Mouse (Mus musculus) hindbrain, embryonic 10.5 days (tissue): ENCODE results near the gene Hoxa6. TPM values are rescaled to one million over a fixed set of nuclear protein-coding genes. Genes with fewer than 3 reads are reported as not detected.

ENCODE experiments used
- DNase-seq: peaks from one replicate; pipeline ENCODE4 v3.0.0-alpha.2; 2017; ENCODE audit warnings: low spot score
- H3K27ac ChIP-seq: fragments of 300-500 bp; sonication (generic); 2 replicates; pipeline ENCODE4 v1.5.1; 2016; ENCODE audit warnings: mild to moderate bottlenecking, moderate library complexity
- H3K27me3 ChIP-seq: fragments of 300-500 bp; sonication (generic); 2 replicates; pipeline ENCODE4 v1.6.1; 2016; ENCODE audit warnings: mild to moderate bottlenecking; ENCODE audit not compliant: poor library complexity, insufficient read depth, severe bottlenecking
- H3K36me3 ChIP-seq: fragments of 300-500 bp; sonication (generic); 2 replicates; pipeline ENCODE4 v1.6.1; 2016; ENCODE audit warnings: mild to moderate bottlenecking, moderate library complexity
- H3K4me1 ChIP-seq: fragments of 300-500 bp; sonication (generic); replicated peaks from 2 replicates; pipeline ENCODE4 v1.6.1; 2016; ENCODE audit warnings: mild to moderate bottlenecking
- H3K4me3 ChIP-seq: fragments of 300-500 bp; sonication (generic); 2 replicates; pipeline ENCODE4 v1.5.1; 2016; ENCODE audit warnings: mild to moderate bottlenecking, moderate library complexity
- H3K9me3 ChIP-seq: fragments of 300-500 bp; sonication (generic); 2 replicates; pipeline ENCODE4 v1.6.1; 2016; ENCODE audit warnings: mild to moderate bottlenecking, moderate library complexity
- WGBS: fragments of 180-500 bp; shearing (Covaris S2); methylation state at CpG from one replicate; pipeline ENCODE4 v1.1.7; 2016; 5-methylcytosine and 5-hydroxymethylcytosine counted together
- polyA plus RNA-seq: library from polyadenylated mRNA; unstranded; fragments of >200 nt; fragmentation: Nextera tagmentation; extraction: Ambion mirVana; gene quantifications from 2 replicates; pipeline ENCODE4 v1.2.1, GENCODE M21; 2016

The Hoxa6 gene
- polyA plus RNA-seq, 1 experiment from 2014 or later: not detected

DNA sequence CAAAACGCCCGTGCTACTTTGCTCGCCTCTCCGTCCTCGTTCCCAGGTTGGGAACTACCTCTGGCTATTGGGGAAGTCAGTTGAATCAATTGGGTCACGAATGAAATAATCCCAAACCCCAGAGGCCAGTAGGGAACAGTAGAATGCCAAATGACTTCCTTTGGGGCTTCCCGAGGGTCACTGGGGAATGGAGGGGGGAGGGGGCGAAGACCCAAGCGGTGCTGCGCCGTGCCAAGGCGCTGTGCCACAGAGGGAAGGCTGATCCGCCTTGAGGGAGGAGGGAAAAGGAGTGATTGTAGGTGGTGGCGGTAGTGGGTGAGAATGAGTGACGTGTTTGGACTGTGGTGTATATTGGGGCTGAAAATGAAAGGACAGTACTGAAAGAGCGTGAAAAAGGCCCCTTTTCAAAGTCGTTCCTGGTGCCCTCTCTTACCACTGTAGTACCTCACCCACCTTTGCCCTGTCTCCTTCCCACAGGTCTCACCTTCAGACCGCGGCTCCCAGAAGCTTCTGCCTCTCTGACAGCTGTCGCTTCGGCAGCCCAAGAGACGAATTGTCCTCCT is 4.1 kb upstream of the Hoxa6 start:
- Histone ChIP-seq H3K36me3 (no peaks in the 10 kb centered on the region), H3K9me3 (no peaks in the 10 kb centered on the region), H3K27ac (no peak overlapping the region), H3K4me1 (peaks cover 18% of the 10 kb centered on the region), H3K4me3 (no peak overlapping the region), H3K27me3 (peaks cover 100% of the 10 kb centered on the region)
- 1% methylated on average over 22 of the region's 22 CpGs for WGBS
- no peak for DNase-seq

DNA sequence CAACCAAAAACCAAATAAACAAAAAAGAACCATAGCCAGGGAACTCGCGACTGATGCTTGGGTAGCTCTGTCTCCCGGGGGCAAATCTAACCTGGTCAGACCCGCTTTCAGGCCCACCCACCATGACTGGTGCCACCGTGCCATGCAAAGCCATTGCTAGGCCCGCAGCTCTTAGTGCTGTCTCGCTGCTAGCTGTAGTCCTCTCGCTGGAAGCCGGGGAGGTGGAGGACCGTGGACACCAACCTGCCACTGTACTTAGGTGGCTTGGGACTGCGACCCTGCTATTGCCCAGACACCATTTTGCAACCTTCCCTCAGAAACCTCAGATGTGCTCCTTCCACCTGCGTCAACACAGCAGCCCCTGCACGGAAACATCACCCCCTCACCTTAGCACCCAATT is 3.4 kb upstream of the Hoxa6 start:
- peaks cover 11% of the 10 kb centered on the region for H3K4me1 ChIP-seq
- no peak overlapping the region for H3K4me3 ChIP-seq
- 2% methylated on average over 13 of the region's 13 CpGs for WGBS
- no peaks in the 10 kb centered on the region for H3K9me3 ChIP-seq
- peaks cover 100% of the 10 kb centered on the region for H3K27me3 ChIP-seq
- no peaks in the 10 kb centered on the region for H3K36me3 ChIP-seq
- DNase-seq: no peak
- H3K27ac ChIP-seq: no peak overlapping the region

DNA sequence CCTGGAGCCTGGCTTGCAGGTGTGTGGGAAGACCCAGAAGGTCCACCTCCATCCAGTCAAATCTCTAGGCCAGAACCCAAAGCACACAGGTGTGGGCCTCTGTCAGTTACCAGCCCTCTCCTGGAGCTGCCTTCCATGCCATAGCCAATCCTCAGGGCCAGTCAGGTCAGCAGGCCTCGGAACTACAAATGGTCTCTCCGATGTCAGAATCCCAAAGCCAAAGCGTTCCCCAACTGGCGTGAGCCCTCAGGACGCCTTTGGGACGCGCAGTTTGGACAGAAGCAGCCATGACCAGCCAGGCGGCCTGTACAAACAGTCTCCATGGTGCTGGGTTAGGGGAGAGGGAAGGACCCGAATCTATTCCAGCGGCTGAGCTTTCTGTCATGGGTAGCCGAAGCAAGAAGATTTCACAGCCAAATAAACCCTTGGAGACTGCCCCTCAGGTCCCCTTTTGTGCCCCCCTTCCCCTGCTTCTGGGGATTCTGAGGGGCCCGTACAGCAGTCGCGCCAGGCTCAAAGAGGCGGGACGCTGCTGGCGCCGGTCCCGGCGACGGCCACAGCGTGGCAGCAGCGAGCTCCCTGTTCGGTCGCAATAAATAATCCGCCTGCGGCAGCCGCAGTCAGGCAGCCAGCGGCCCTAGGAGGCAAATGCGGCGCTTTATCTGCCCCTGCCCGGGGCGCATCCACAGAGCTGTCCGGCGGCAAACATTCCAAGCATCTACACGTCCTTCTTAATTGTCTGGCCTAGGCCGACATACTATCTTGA is 2.8 kb upstream of the Hoxa6 start:
- H3K27me3 ChIP-seq: peaks cover 100% of the 10 kb centered on the region
- no peak overlapping the region for H3K4me3 ChIP-seq
- WGBS: under 1% methylated on average over 37 of the region's 37 CpGs
- peaks cover 9% of the 10 kb centered on the region for H3K4me1 ChIP-seq
- H3K9me3 ChIP-seq: no peaks in the 10 kb centered on the region
- H3K27ac ChIP-seq: no peak overlapping the region
- H3K36me3 ChIP-seq: no peaks in the 10 kb centered on the region
- peak; percentile 81 for DNase-seq

DNA sequence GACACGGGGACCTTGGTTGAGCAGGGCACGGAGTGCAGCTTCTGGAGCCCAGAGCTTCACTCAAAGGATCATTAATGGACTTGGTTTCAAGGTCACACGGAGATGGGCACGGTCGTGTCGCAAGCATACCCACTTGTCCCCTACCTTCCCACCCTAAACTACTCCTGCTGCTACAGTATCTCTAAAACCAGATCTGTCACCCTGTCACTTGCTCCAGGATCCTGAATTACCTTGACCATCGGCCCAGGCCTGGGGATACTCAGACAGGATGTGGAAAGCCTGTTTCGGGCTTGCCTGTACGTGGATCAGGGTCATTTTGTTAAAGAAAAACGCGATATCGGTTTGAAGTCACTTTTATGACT is 1.1 kb upstream of the Hoxa6 start:
- no peaks in the 10 kb centered on the region for H3K36me3 ChIP-seq
- DNase-seq: no peak
- WGBS: 4% methylated on average over 12 of the region's 12 CpGs
- H3K4me1 ChIP-seq: peaks cover 9% of the 10 kb centered on the region
- H3K4me3 ChIP-seq: no peak overlapping the region
- peaks cover 100% of the 10 kb centered on the region for H3K27me3 ChIP-seq
- H3K9me3 ChIP-seq: no peaks in the 10 kb centered on the region
- H3K27ac ChIP-seq: no peak overlapping the region

DNA sequence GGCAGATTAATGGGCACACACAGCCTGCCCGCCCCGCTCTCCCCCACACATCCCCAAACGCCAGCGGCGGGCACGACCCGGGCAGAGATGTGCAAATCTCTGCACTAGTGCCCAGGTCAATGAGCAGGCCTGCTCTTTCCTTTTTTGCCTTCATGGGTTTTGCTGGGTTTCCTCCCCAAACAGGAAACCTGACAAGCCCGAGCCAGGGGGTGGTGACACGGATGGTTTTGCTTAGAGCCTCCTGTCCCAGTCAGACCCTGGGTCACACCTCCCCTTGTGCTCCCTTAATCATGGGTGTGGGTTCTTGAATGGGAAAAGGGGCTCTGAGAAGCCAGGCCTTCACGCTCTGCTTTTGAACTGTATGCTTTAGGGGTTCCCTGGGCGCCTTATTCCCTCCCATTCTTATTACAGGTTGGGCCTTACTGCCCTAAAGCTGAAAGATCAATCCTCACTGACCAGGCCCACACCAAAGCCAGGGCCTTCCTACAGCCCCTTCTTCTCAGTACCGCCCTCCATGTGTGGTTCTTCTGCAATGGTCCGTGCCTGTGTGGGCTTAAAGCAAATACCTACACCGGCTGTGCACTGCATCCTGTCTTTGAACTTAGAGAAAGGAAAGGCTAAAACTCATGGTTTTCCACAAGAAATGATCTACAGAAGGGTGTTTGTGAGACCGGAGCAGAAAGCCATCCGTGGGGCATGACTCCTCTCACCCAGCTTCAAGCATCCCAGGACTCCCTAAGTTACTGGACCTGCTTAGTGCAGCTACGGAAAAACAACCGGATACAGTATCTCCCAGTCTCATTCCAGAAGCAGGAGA is 554 bp upstream of the Hoxa6 start:
- Histone ChIP-seq H3K27me3 (peaks cover 100% of the 10 kb centered on the region), H3K9me3 (no peaks in the 10 kb centered on the region), H3K36me3 (no peaks in the 10 kb centered on the region), H3K4me1 (peaks cover 15% of the 10 kb centered on the region), H3K27ac (no peak overlapping the region), H3K4me3 (peak overlapping the region; percentile 25; the same call in 1 of the 2 replicates)
- no peak for DNase-seq
- WGBS: 3% methylated on average over 18 of the region's 18 CpGs

DNA sequence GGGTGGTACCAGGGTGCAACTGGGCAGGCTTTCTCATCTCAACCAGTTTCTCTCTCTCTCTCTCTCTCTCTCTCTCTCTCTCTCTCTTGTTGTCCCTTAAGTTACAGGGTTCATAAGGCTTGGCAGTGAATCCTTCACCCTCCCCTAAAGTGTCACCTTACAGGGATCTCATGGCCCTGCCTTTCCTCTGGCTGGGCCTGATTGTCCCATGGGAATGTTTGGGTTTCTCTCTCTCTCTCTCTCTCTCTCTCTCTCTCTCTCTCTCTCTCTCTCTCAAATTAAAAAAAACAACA is 892 bp downstream of the Hoxa6 start:
- H3K27me3 ChIP-seq: peaks cover 100% of the 10 kb centered on the region
- no peaks in the 10 kb centered on the region for H3K36me3 ChIP-seq
- H3K27ac ChIP-seq: no peak overlapping the region
- no peaks in the 10 kb centered on the region for H3K9me3 ChIP-seq
- DNase-seq: no peak
- peaks cover 25% of the 10 kb centered on the region for H3K4me1 ChIP-seq
- no peak overlapping the region for H3K4me3 ChIP-seq

DNA sequence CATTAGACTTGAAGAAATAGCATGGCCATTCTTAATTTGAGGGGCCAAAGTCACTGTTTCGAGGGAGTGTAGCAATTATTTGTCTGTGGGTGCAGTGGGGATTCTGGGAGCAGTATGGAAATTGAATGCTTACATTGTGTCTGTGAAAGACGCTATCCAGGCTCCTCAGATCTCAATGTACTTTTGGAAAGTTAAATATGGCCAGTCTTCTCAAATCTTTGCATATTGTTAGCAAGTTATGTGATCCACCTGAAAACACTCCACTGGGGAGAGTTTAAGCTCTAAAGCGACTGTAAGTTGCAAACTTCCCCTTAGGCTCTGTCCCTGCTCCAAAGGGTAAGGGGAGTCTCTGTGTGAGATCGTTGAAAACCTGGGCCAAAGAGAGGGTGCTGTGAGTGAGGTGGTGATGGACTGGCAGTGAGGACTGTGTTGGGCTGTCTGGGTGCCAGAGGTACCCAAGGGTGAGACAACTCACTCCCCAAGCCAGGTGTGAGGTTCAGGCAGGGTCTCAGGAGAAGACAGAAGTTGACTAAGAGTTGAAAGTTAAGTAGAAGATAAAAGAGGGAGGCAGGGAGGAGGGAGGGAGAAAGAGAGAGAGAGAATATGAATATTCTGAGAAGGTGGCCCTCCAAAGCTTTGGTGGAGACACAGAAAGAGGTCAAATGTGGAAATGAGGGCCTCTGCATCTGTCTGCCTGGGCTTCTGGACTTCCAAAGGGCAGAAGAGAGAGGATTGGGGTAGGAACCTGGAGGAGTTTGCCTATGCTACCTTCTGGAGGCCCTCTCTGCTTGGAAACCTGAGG is 1.4 kb downstream of the Hoxa6 start:
- H3K4me1 ChIP-seq: peaks cover 25% of the 10 kb centered on the region
- peaks cover 100% of the 10 kb centered on the region for H3K27me3 ChIP-seq
- no peaks in the 10 kb centered on the region for H3K36me3 ChIP-seq
- WGBS: 3% methylated on average over 4 of the region's 4 CpGs
- no peaks in the 10 kb centered on the region for H3K9me3 ChIP-seq
- no peak for DNase-seq
- H3K27ac ChIP-seq: no peak overlapping the region
- H3K4me3 ChIP-seq: no peak overlapping the region

DNA sequence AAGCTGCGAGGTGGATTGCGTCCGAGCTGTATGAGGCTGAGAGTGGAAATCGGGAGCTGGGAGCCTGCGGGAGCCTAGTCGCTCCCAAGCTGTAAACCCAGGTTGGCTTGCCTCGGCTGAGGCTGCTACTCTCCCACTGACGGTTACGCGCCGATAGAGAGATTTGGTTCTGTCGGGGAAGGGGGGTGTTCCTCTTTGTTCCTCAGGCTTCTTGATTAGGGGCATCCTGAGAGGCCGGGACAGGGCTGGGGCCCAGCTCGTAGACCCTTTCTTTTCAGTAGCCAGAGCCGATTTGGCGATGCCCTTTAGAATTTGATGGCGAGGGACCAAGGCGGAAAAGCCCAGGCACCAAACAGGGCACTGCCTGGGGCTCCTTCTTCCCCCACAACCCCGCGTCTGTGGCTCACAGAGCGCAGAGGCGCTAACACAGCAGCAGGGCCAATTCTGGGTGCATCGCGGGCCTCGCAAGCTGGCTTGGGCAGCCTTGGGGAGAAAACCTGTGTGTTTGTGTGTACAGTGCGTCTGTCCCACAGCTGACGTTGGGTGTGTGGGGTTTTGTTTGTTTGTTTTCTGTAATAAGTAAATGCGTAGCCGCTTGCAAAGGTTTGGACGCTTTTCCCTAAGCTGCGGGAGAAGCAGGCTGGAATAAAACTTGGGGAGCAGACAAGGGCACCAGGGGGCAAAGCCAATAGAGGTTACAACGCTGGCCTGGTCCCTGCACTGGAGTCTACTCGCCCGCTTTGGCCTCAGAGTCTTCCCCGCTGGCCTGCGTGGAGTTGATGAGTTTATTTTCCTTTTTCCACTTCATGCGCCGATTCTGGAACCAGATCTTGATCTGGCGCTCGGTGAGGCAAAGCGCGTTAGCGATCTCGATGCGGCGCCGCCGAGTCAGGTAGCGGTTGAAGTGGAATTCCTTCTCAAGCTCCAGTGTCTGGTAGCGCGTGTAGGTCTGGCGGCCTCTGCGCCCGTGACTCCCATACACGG is 2.6 kb downstream of the Hoxa6 start:
- Histone ChIP-seq H3K27me3 (peaks cover 100% of the 10 kb centered on the region), H3K9me3 (no peaks in the 10 kb centered on the region), H3K36me3 (no peaks in the 10 kb centered on the region), H3K27ac (no peak overlapping the region), H3K4me3 (no peak overlapping the region), H3K4me1 (peaks cover 25% of the 10 kb centered on the region)
- under 1% methylated on average over 55 of the region's 55 CpGs for WGBS
- DNase-seq: no peak

DNA sequence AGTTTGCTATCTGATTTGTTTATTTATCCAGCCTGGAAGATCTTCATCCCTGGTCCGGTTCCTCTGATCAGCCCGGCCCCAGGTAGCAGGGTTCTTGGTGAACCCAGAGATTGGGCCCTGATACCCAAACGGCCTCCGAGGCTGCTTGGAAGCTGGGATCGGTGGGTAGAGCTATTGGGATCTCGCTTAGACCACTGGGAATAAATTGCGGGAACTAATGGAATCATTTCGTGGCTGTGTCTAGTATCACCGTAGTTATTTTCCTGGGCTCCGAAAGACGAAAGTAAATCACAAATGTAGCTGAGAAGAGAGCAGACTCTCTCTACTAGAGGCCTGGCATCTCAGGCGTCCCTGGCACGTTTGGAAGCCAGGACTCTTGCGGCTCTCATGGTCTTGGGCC is 3.3 kb downstream of the Hoxa6 start:
- Histone ChIP-seq H3K27me3 (peaks cover 100% of the 10 kb centered on the region), H3K4me3 (no peak overlapping the region), H3K4me1 (peaks cover 25% of the 10 kb centered on the region), H3K36me3 (no peaks in the 10 kb centered on the region), H3K9me3 (no peaks in the 10 kb centered on the region), H3K27ac (no peak overlapping the region)
- DNase-seq: no peak
- 6% methylated on average over 14 of the region's 14 CpGs for WGBS

DNA sequence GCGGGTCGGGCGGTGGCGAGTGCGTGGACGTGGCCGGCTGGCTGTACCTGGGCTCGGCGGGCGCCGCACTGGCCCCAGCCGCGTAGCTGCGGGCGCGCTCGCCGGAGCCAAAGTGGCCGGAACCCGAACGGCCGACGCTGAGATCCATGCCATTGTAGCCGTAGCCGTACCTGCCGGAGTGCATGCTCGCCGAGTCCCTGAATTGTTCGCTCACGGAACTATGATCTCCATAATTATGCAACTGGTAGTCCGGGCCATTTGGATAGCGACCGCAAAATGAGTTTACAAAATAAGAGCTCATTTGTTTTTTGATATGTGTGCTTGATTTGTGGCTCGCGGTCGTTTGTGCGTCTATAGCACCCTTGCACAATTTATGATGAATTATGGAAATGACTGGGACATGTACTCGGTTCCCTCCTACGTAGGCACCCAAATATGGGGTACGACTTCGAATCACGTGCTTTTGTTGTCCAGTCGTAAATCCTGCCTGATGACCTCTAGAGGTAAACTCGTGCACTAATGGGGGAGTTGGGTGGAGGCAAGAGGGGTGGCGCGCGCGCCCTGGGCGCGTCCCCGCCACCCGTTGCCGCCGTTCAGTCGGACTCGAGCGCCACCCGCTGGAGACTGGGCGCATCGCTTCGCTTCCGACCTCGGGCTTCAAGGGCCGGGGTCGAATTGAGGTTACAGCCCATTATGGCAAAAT is 4.3 kb downstream of the Hoxa6 start, which contains the start of gene Hoxa5:
Hoxa5 (minus strand) TSS at position 538 of the 703 bp plus-strand sequence.
- Histone ChIP-seq H3K9me3 (no peaks in the 10 kb centered on the region), H3K27me3 (peaks cover 100% of the 10 kb centered on the region), H3K4me1 (peaks cover 25% of the 10 kb centered on the region), H3K27ac (no peak within 1 kb of the TSS), H3K36me3 (no peaks in the 10 kb centered on the region), H3K4me3 (peak within 1 kb of the TSS; percentile 45)
- WGBS: under 1% methylated on average over 65 of the region's 65 CpGs
- peak; percentile 83 for DNase-seq

DNA sequence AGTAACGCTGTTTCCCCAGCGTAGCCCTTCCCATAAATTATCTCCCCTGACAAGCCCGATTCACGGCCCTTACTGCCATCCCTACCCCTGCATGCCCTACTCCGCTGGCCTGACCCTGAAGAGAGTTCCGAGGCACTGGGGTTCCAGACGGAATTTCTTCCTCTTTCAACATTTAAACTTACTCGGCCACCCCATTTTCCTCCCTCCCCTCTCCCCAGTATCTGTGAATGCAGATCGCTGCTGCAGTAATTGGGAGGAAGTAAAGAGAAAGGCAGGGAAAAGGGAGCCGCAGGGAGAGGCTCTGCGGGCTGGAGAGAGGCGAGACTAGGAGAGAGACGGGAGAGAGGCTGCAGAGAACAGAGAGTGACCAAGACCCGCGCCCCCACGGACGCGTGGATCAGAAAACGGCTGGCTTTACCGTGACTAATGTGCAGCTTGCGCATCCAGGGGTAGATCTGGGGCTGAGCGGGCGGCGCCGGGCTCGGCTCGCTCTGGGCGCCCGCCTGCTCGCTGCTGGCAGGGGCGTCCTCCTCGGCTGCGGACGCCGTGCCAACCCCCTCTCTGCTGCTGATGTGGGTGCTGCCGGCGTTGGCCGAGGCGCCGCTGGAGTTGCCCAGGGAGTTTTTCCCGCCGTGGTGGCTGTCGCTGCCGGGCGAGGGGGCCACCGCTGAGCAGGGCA is 5.0 kb downstream of the Hoxa6 start:
- Histone ChIP-seq H3K4me1 (peaks cover 20% of the 10 kb centered on the region), H3K27me3 (peaks cover 100% of the 10 kb centered on the region), H3K27ac (no peak overlapping the region), H3K36me3 (no peaks in the 10 kb centered on the region), H3K9me3 (no peaks in the 10 kb centered on the region), H3K4me3 (peak overlapping the region; percentile 45)
- under 1% methylated on average over 46 of the region's 46 CpGs for WGBS
- DNase-seq: no peak
